Mouse (Mus musculus): ENCODE measurements around the gene Mien1. TPM values are rescaled to one million over a fixed set of nuclear protein-coding genes. Genes with fewer than 3 reads are reported as not detected.

Gene Mien1
- polyA plus RNA-seq, 1 experiment from 2014 or later: 276 TPM

GRCm38 (mm10) chr11:98476434-98476807 lies 37.6 kb upstream of the Mien1 start:
- no peaks in the 10 kb centered on the region for H3K36me3 ChIP-seq (ENCODE audit: control insufficient read depth, insufficient read depth, low read length)
- 95% methylated on average over 4 of the region's 4 CpGs for WGBS

GRCm38 (mm10) chr11:98475630-98476433 lies 37.0 kb upstream of the Mien1 start:
- Histone ChIP-seq H3K27ac (ENCODE audit: low read depth, low read length) (no peak overlapping the region), H3K27me3 (replicated peaks; ENCODE audit: control insufficient read depth, insufficient read depth, low read length) (no peaks in the 10 kb centered on the region), H3K4me3 (ENCODE audit: low read length) (no peak overlapping the region), H3K36me3 (ENCODE audit: control insufficient read depth, insufficient read depth, low read length) (no peaks in the 10 kb centered on the region), H3K9ac (ENCODE audit: low read depth, low read length) (no peak overlapping the region), H3K4me2 (ENCODE audit: low read length) (no peak overlapping the region), H3K4me1 (ENCODE audit: control insufficient read depth, insufficient read depth, low read depth, low read length) (no peaks in the 10 kb centered on the region), H3K9me3 (ENCODE audit: control insufficient read depth, low read length) (no peaks in the 10 kb centered on the region)
- no peak for ATAC-seq
- 90% methylated on average over 9 of the region's 9 CpGs for WGBS

More at GRCm38 (mm10) chr11:98476434-98476807, 37.6 kb upstream of the Mien1 start:
- H3K4me2 ChIP-seq (ENCODE audit: low read length): no peak overlapping the region
- H3K9ac ChIP-seq (ENCODE audit: low read depth, low read length): no peak overlapping the region
- no peak for ATAC-seq
- no peaks in the 10 kb centered on the region for H3K27me3 ChIP-seq (replicated peaks; ENCODE audit: control insufficient read depth, insufficient read depth, low read length)
- H3K27ac ChIP-seq (ENCODE audit: low read depth, low read length): no peak overlapping the region
- H3K4me1 ChIP-seq (ENCODE audit: control insufficient read depth, insufficient read depth, low read depth, low read length): no peaks in the 10 kb centered on the region
- H3K4me3 ChIP-seq (ENCODE audit: low read length): no peak overlapping the region
- no peaks in the 10 kb centered on the region for H3K9me3 ChIP-seq (ENCODE audit: control insufficient read depth, low read length)

- no peak overlapping the region for H3K27ac ChIP-seq (ENCODE audit: low read depth, low read length)
- H3K9me3 ChIP-seq (ENCODE audit: control insufficient read depth, low read length): no peaks in the 10 kb centered on the region
- H3K36me3 ChIP-seq (ENCODE audit: control insufficient read depth, insufficient read depth, low read length): no peaks in the 10 kb centered on the region
- no peaks in the 10 kb centered on the region for H3K27me3 ChIP-seq (replicated peaks; ENCODE audit: control insufficient read depth, insufficient read depth, low read length)
- no peak overlapping the region for H3K4me2 ChIP-seq (ENCODE audit: low read length)
- no peaks in the 10 kb centered on the region for H3K4me1 ChIP-seq (ENCODE audit: control insufficient read depth, insufficient read depth, low read depth, low read length)
- H3K4me3 ChIP-seq (ENCODE audit: low read length): no peak overlapping the region
- ATAC-seq: no peak
- 88% methylated on average over 11 of the region's 11 CpGs for WGBS
- H3K9ac ChIP-seq (ENCODE audit: low read depth, low read length): no peak overlapping the region
Measured at GRCm38 (mm10) chr11:98474967-98475366, 36.2 kb upstream of the Mien1 start.

- Histone ChIP-seq H3K4me2 (ENCODE audit: low read length) (no peak overlapping the region), H3K9me3 (ENCODE audit: control insufficient read depth, low read length) (no peaks in the 10 kb centered on the region), H3K36me3 (ENCODE audit: control insufficient read depth, insufficient read depth, low read length) (no peaks in the 10 kb centered on the region), H3K4me3 (ENCODE audit: low read length) (no peak overlapping the region), H3K27me3 (replicated peaks; ENCODE audit: control insufficient read depth, insufficient read depth, low read length) (no peaks in the 10 kb centered on the region), H3K27ac (ENCODE audit: low read depth, low read length) (no peak overlapping the region), H3K4me1 (ENCODE audit: control insufficient read depth, insufficient read depth, low read depth, low read length) (no peaks in the 10 kb centered on the region), H3K9ac (ENCODE audit: low read depth, low read length) (no peak overlapping the region)
- 62% methylated on average over 8 of the region's 8 CpGs for WGBS
- ATAC-seq: no peak
Measured at GRCm38 (mm10) chr11:98473916-98474479, 35.2 kb upstream of the Mien1 start.

- no peaks in the 10 kb centered on the region for H3K9me3 ChIP-seq (ENCODE audit: control insufficient read depth, low read length)
- H3K4me1 ChIP-seq (ENCODE audit: control insufficient read depth, insufficient read depth, low read depth, low read length): no peaks in the 10 kb centered on the region
- no peaks in the 10 kb centered on the region for H3K36me3 ChIP-seq (ENCODE audit: control insufficient read depth, insufficient read depth, low read length)
- no peak overlapping the region for H3K4me3 ChIP-seq (ENCODE audit: low read length)
- ATAC-seq: no peak
- H3K4me2 ChIP-seq (ENCODE audit: low read length): no peak overlapping the region
- no peak overlapping the region for H3K27ac ChIP-seq (ENCODE audit: low read depth, low read length)
- 41% methylated on average over 4 of the region's 4 CpGs for WGBS
- H3K9ac ChIP-seq (ENCODE audit: low read depth, low read length): no peak overlapping the region
- H3K27me3 ChIP-seq (replicated peaks; ENCODE audit: control insufficient read depth, insufficient read depth, low read length): no peaks in the 10 kb centered on the region
Measured at GRCm38 (mm10) chr11:98472696-98473095, 33.9 kb upstream of the Mien1 start.

GRCm38 (mm10) chr11:98470795-98471194 lies 32.0 kb upstream of the Mien1 start:
- Histone ChIP-seq H3K4me3 (ENCODE audit: low read length) (no peak overlapping the region), H3K27me3 (replicated peaks; ENCODE audit: control insufficient read depth, insufficient read depth, low read length) (no peaks in the 10 kb centered on the region; the same call in 1 of the 2 replicates), H3K4me2 (ENCODE audit: low read length) (no peak overlapping the region), H3K27ac (ENCODE audit: low read depth, low read length) (no peak overlapping the region), H3K9me3 (ENCODE audit: control insufficient read depth, low read length) (no peaks in the 10 kb centered on the region), H3K36me3 (ENCODE audit: control insufficient read depth, insufficient read depth, low read length) (no peaks in the 10 kb centered on the region), H3K4me1 (ENCODE audit: control insufficient read depth, insufficient read depth, low read depth, low read length) (no peaks in the 10 kb centered on the region), H3K9ac (ENCODE audit: low read depth, low read length) (no peak overlapping the region)
- 85% methylated on average over 6 of the region's 6 CpGs for WGBS
- no peak for ATAC-seq

- Histone ChIP-seq H3K9ac (ENCODE audit: low read depth, low read length) (no peak overlapping the region), H3K9me3 (ENCODE audit: control insufficient read depth, low read length) (no peaks in the 10 kb centered on the region), H3K4me3 (ENCODE audit: low read length) (no peak overlapping the region), H3K4me1 (ENCODE audit: control insufficient read depth, insufficient read depth, low read depth, low read length) (no peaks in the 10 kb centered on the region), H3K4me2 (ENCODE audit: low read length) (no peak overlapping the region), H3K27ac (ENCODE audit: low read depth, low read length) (no peak overlapping the region), H3K27me3 (replicated peaks; ENCODE audit: control insufficient read depth, insufficient read depth, low read length) (no peaks in the 10 kb centered on the region; the same call in 1 of the 2 replicates), H3K36me3 (ENCODE audit: control insufficient read depth, insufficient read depth, low read length) (no peaks in the 10 kb centered on the region)
- no peak for ATAC-seq
- 81% methylated on average over 22 of the region's 22 CpGs for WGBS
Measured at GRCm38 (mm10) chr11:98469761-98470714, 31.2 kb upstream of the Mien1 start.

- Histone ChIP-seq H3K4me2 (ENCODE audit: low read length) (no peak overlapping the region), H3K4me1 (ENCODE audit: control insufficient read depth, insufficient read depth, low read depth, low read length) (no peaks in the 10 kb centered on the region), H3K36me3 (ENCODE audit: control insufficient read depth, insufficient read depth, low read length) (no peaks in the 10 kb centered on the region), H3K4me3 (ENCODE audit: low read length) (no peak overlapping the region), H3K9me3 (ENCODE audit: control insufficient read depth, low read length) (no peaks in the 10 kb centered on the region), H3K27me3 (replicated peaks; ENCODE audit: control insufficient read depth, insufficient read depth, low read length) (peaks cover under 1% of the 10 kb centered on the region; the same call in 1 of the 2 replicates), H3K9ac (ENCODE audit: low read depth, low read length) (no peak overlapping the region), H3K27ac (ENCODE audit: low read depth, low read length) (no peak overlapping the region)
- no peak for ATAC-seq
- WGBS: 79% methylated on average over 6 of the region's 6 CpGs
Measured at GRCm38 (mm10) chr11:98464516-98464915, 25.7 kb upstream of the Mien1 start.

- Histone ChIP-seq H3K9me3 (ENCODE audit: control insufficient read depth, low read length) (no peaks in the 10 kb centered on the region), H3K27ac (ENCODE audit: low read depth, low read length) (no peak overlapping the region), H3K4me3 (ENCODE audit: low read length) (no peak overlapping the region), H3K36me3 (ENCODE audit: control insufficient read depth, insufficient read depth, low read length) (no peaks in the 10 kb centered on the region), H3K9ac (ENCODE audit: low read depth, low read length) (no peak overlapping the region), H3K4me2 (ENCODE audit: low read length) (no peak overlapping the region), H3K27me3 (replicated peaks; ENCODE audit: control insufficient read depth, insufficient read depth, low read length) (peaks cover 6% of the 10 kb centered on the region; the same call in 1 of the 2 replicates), H3K4me1 (ENCODE audit: control insufficient read depth, insufficient read depth, low read depth, low read length) (no peaks in the 10 kb centered on the region)
- WGBS: 93% methylated on average over 9 of the region's 9 CpGs
- ATAC-seq: no peak
Measured at GRCm38 (mm10) chr11:98463911-98464310, 25.1 kb upstream of the Mien1 start.
